Mouse (Mus musculus): Measurements from ENCODE around the gene Kmt5b. TPM values are rescaled to one million over a fixed set of nuclear protein-coding genes. Genes with fewer than 3 reads are reported as not detected.

The Kmt5b gene
- polyA plus RNA-seq (2012; rRNA removed), result 36.5 TPM in 2 replicates
- 25.2 and 31.8 TPM in 2 replicates for polyA plus RNA-seq (2014; fragmentation: Nextera tagmentation; extraction: Ambion mirVana)

- peaks cover 8% of the 10 kb centered on the region for H3K4me1 ChIP-seq (ENCODE audit: control insufficient read depth, insufficient read depth, low read length)
- H3K27me3 ChIP-seq (ENCODE audit: control insufficient read depth, insufficient read depth, low read length), result no peaks in the 10 kb centered on the region
- peak within 1 kb of the TSS; percentile 100 for H3K9ac ChIP-seq (ENCODE audit: low read depth, low read length, severe bottlenecking)
- DNase-seq (ENCODE audit: low spot score), result peak; percentile 29
- H3K9me3 ChIP-seq (ENCODE audit: control insufficient read depth, low read length), result no peaks in the 10 kb centered on the region
- peak; percentile 13; the same call in 1 of the 2 replicates for ATAC-seq (ENCODE audit: low FRiP score, low read depth)
- 0 out of 2 replicates have a peak, but pooled peaks cover 5% of the 10 kb centered on the region for H3K36me3 ChIP-seq (ENCODE audit: control insufficient read depth, insufficient read depth, low read length)
- peak within 1 kb of the TSS; percentile 95 for H3K4me2 ChIP-seq (replicated peaks; ENCODE audit: low read depth, low read length, severe bottlenecking)
- peak within 1 kb of the TSS; percentile 100 for H3K27ac ChIP-seq (replicated peaks; ENCODE audit: low read depth, low read length)
- under 1% methylated on average over 30 of the region's 39 CpGs for WGBS
- H3K4me3 ChIP-seq (replicated peaks; ENCODE audit: low read length), result peak within 1 kb of the TSS; percentile 97
- TF ChIP-seq POLR2A (IDR thresholded peaks at IDR 0.05; ENCODE audit: borderline replicate concordance, extremely low read depth, insufficient read depth, insufficient read length), result peak; percentile 99
These were observed at the start of gene Kmt5b for GRCm38 (mm10) chr19:3767276-3767780. Gene Kmt5b, plus strand, starts transcription at chr19:3767421.

- H3K4me3 ChIP-seq (replicated peaks; ENCODE audit: low read length), result peak overlapping the region; percentile 41
- WGBS, result 37% methylated on average over 19 of the region's 19 CpGs
- H3K4me1 ChIP-seq (ENCODE audit: control insufficient read depth, insufficient read depth, low read length), result peaks cover 6% of the 10 kb centered on the region
- no peaks in the 10 kb centered on the region for H3K9me3 ChIP-seq (ENCODE audit: control insufficient read depth, low read length)
- H3K36me3 ChIP-seq (ENCODE audit: control insufficient read depth, insufficient read depth, low read length), result peaks cover 42% of the 10 kb centered on the region
- ATAC-seq (ENCODE audit: low FRiP score, low read depth) (peak; percentile 77; the same call in 1 of the 2 replicates), DNase-seq (ENCODE audit: low spot score) (peak; percentile 78)
- H3K9ac ChIP-seq (ENCODE audit: low read depth, low read length, severe bottlenecking), result peak overlapping the region; percentile 50
- 0 out of 2 replicates have a peak overlapping the region, but pooled peaks have one; percentile 26 for H3K27ac ChIP-seq (replicated peaks; ENCODE audit: low read depth, low read length)
- no peak for TF ChIP-seq POLR2A (IDR thresholded peaks at IDR 0.05; ENCODE audit: borderline replicate concordance, extremely low read depth, insufficient read depth, insufficient read length)
- H3K4me2 ChIP-seq (replicated peaks; ENCODE audit: low read depth, low read length, severe bottlenecking), result peak overlapping the region; percentile 93
- no peaks in the 10 kb centered on the region for H3K27me3 ChIP-seq (ENCODE audit: control insufficient read depth, insufficient read depth, low read length)
These were observed 48.5 kb upstream of the Kmt5b start for GRCm38 (mm10) chr19:3718481-3719361.

- peak; percentile 22 for DNase-seq (ENCODE audit: low spot score)
- Histone ChIP-seq H3K4me3 (replicated peaks; ENCODE audit: low read length) (peak overlapping the region; percentile 41), H3K4me1 (ENCODE audit: control insufficient read depth, insufficient read depth, low read length) (peaks cover 6% of the 10 kb centered on the region), H3K4me2 (replicated peaks; ENCODE audit: low read depth, low read length, severe bottlenecking) (peak overlapping the region; percentile 93), H3K9me3 (ENCODE audit: control insufficient read depth, low read length) (no peaks in the 10 kb centered on the region), H3K9ac (ENCODE audit: low read depth, low read length, severe bottlenecking) (peak overlapping the region; percentile 50), H3K27ac (replicated peaks; ENCODE audit: low read depth, low read length) (0 out of 2 replicates have a peak overlapping the region, but pooled peaks have one; percentile 26), H3K36me3 (ENCODE audit: control insufficient read depth, insufficient read depth, low read length) (peaks cover 39% of the 10 kb centered on the region), H3K27me3 (ENCODE audit: control insufficient read depth, insufficient read depth, low read length) (no peaks in the 10 kb centered on the region)
- no peak for TF ChIP-seq POLR2A (IDR thresholded peaks at IDR 0.05; ENCODE audit: borderline replicate concordance, extremely low read depth, insufficient read depth, insufficient read length)
- peak; percentile 66 for ATAC-seq (ENCODE audit: low FRiP score, low read depth)
- WGBS, result 1% methylated on average over 27 of the region's 27 CpGs
These were observed 47.8 kb upstream of the Kmt5b start for GRCm38 (mm10) chr19:3719362-3719891.

GRCm38 (mm10) chr19:3723170-3723569 is 44.1 kb upstream of the Kmt5b start:
- DNase-seq (ENCODE audit: low spot score) (no peak), ATAC-seq (ENCODE audit: low FRiP score, low read depth) (no peak)
- no peaks in the 10 kb centered on the region for H3K9me3 ChIP-seq (ENCODE audit: control insufficient read depth, low read length)
- no peak overlapping the region for H3K4me3 ChIP-seq (replicated peaks; ENCODE audit: low read length)
- no peak for TF ChIP-seq POLR2A (IDR thresholded peaks at IDR 0.05; ENCODE audit: borderline replicate concordance, extremely low read depth, insufficient read depth, insufficient read length)
- H3K4me1 ChIP-seq (ENCODE audit: control insufficient read depth, insufficient read depth, low read length), result peaks cover 6% of the 10 kb centered on the region
- whole genome bisulfite sequencing, result 93% methylated on average over 9 of the region's 9 CpGs
- no peaks in the 10 kb centered on the region for H3K27me3 ChIP-seq (ENCODE audit: control insufficient read depth, insufficient read depth, low read length)
- no peak overlapping the region for H3K27ac ChIP-seq (replicated peaks; ENCODE audit: low read depth, low read length)
- H3K4me2 ChIP-seq (replicated peaks; ENCODE audit: low read depth, low read length, severe bottlenecking), result no peak overlapping the region
- H3K36me3 ChIP-seq (ENCODE audit: control insufficient read depth, insufficient read depth, low read length), result peaks cover 4% of the 10 kb centered on the region
- H3K9ac ChIP-seq (ENCODE audit: low read depth, low read length, severe bottlenecking), result no peak overlapping the region

- Histone ChIP-seq H3K9me3 (ENCODE audit: control insufficient read depth, low read length) (no peaks in the 10 kb centered on the region), H3K4me2 (replicated peaks; ENCODE audit: low read depth, low read length, severe bottlenecking) (no peak overlapping the region), H3K27me3 (ENCODE audit: control insufficient read depth, insufficient read depth, low read length) (no peaks in the 10 kb centered on the region), H3K4me3 (replicated peaks; ENCODE audit: low read length) (no peak overlapping the region), H3K27ac (replicated peaks; ENCODE audit: low read depth, low read length) (no peak overlapping the region), H3K36me3 (ENCODE audit: control insufficient read depth, insufficient read depth, low read length) (no peaks in the 10 kb centered on the region), H3K4me1 (ENCODE audit: control insufficient read depth, insufficient read depth, low read length) (peaks cover 6% of the 10 kb centered on the region), H3K9ac (ENCODE audit: low read depth, low read length, severe bottlenecking) (no peak overlapping the region)
- TF ChIP-seq POLR2A (IDR thresholded peaks at IDR 0.05; ENCODE audit: borderline replicate concordance, extremely low read depth, insufficient read depth, insufficient read length), result no peak
- ATAC-seq (ENCODE audit: low FRiP score, low read depth), result no peak
- no peak for DNase-seq (ENCODE audit: low spot score)
- WGBS, result 75% methylated on average over 4 of the region's 4 CpGs
These were observed 43.3 kb upstream of the Kmt5b start for GRCm38 (mm10) chr19:3723904-3724303.

Measured in limb, embryonic 14.5 days (tissue).